Mouse (Mus musculus): Measurements from ENCODE around the gene Stk32c.

Stk32c gene

GRCm38 (mm10) chr7:139151116-139151515 lies 62.0 kb downstream of the Stk32c start:
- TF ChIP-seq GATA4 (IDR thresholded peaks at IDR 0.05; ENCODE audit: insufficient replicate concordance, low read length) = no peak

GRCm38 (mm10) chr7:139149373-139149772 lies 63.7 kb downstream of the Stk32c start:
- TF ChIP-seq GATA4 (IDR thresholded peaks at IDR 0.05; ENCODE audit: insufficient replicate concordance, low read length) = no peak

GRCm38 (mm10) chr7:139147360-139147759 lies 65.7 kb downstream of the Stk32c start:
- TF ChIP-seq GATA4 (IDR thresholded peaks at IDR 0.05; ENCODE audit: insufficient replicate concordance, low read length) = no peak

- TF ChIP-seq GATA4 (IDR thresholded peaks at IDR 0.05; ENCODE audit: insufficient replicate concordance, low read length) = no peak
Observed at GRCm38 (mm10) chr7:139145891-139146290, 67.2 kb downstream of the Stk32c start.

- TF ChIP-seq GATA4 (IDR thresholded peaks at IDR 0.05; ENCODE audit: insufficient replicate concordance, low read length) = no peak
Observed at GRCm38 (mm10) chr7:139143785-139144184, 69.3 kb downstream of the Stk32c start.

GRCm38 (mm10) chr7:139139921-139140461 lies 73.1 kb downstream of the Stk32c start:
- TF ChIP-seq GATA4 (IDR thresholded peaks at IDR 0.05; ENCODE audit: insufficient replicate concordance, low read length) = no peak

- no peak for TF ChIP-seq GATA4 (IDR thresholded peaks at IDR 0.05; ENCODE audit: insufficient replicate concordance, low read length)
Observed at GRCm38 (mm10) chr7:139136906-139137491, 76.1 kb downstream of the Stk32c start.

GRCm38 (mm10) chr7:139135236-139135635 lies 77.9 kb downstream of the Stk32c start:
- TF ChIP-seq GATA4 (IDR thresholded peaks at IDR 0.05; ENCODE audit: insufficient replicate concordance, low read length) = no peak

GRCm38 (mm10) chr7:139133446-139133845 lies 79.7 kb downstream of the Stk32c start:
- TF ChIP-seq GATA4 (IDR thresholded peaks at IDR 0.05; ENCODE audit: insufficient replicate concordance, low read length) = no peak

GRCm38 (mm10) chr7:139131538-139131937 lies 81.6 kb downstream of the Stk32c start:
- no peak for TF ChIP-seq GATA4 (IDR thresholded peaks at IDR 0.05; ENCODE audit: insufficient replicate concordance, low read length)

- no peak for TF ChIP-seq GATA4 (IDR thresholded peaks at IDR 0.05; ENCODE audit: insufficient replicate concordance, low read length)
Observed at GRCm38 (mm10) chr7:139130361-139130760, 82.7 kb downstream of the Stk32c start.

GRCm38 (mm10) chr7:139128994-139129393 lies 84.1 kb downstream of the Stk32c start:
- no peak for TF ChIP-seq GATA4 (IDR thresholded peaks at IDR 0.05; ENCODE audit: insufficient replicate concordance, low read length)

GRCm38 (mm10) chr7:139126549-139126948 lies 86.6 kb downstream of the Stk32c start:
- no peak for TF ChIP-seq GATA4 (IDR thresholded peaks at IDR 0.05; ENCODE audit: insufficient replicate concordance, low read length)

GRCm38 (mm10) chr7:139125881-139126280 lies 87.2 kb downstream of the Stk32c start:
- no peak for TF ChIP-seq GATA4 (IDR thresholded peaks at IDR 0.05; ENCODE audit: insufficient replicate concordance, low read length)

- TF ChIP-seq GATA4 (IDR thresholded peaks at IDR 0.05; ENCODE audit: insufficient replicate concordance, low read length) = no peak
Observed at GRCm38 (mm10) chr7:139119775-139120153, 93.3 kb downstream of the Stk32c start.

- no peak for TF ChIP-seq GATA4 (IDR thresholded peaks at IDR 0.05; ENCODE audit: insufficient replicate concordance, low read length)
Observed at GRCm38 (mm10) chr7:139119152-139119774, 93.8 kb downstream of the Stk32c start.

Measured in liver, adult (tissue).